Mouse (Mus musculus) MEL (cell line): ENCODE measurements around the gene Mpv17l. TPM values are rescaled to one million over a fixed set of nuclear protein-coding genes. Genes with fewer than 3 reads are reported as not detected.
"Not testable (repeated sequence)": the region's sequence is repeated elsewhere in the genome, so short reads cannot be mapped to it uniquely, and the experiment has no call there.

ENCODE experiments used
- DNase-seq: peaks from one replicate; pipeline ENCODE4 v3.0.0; 2011; ENCODE audit warnings: low read depth, low spot score
- H3K27ac ChIP-seq: 2 replicates; pipeline ENCODE4 v1.5.1; 2012; ENCODE audit warnings: low read depth, mild to moderate bottlenecking, control low read depth, low read length, moderate library complexity; ENCODE audit not compliant: control insufficient read depth
- H3K27me3 ChIP-seq, 2 experiments: fragments of 150-350 bp in 1 of 2; sonication (generic) in 1 of 2; 2 replicates each; pipeline ENCODE4 v1.6.1; 2012; ENCODE audit warnings: low read length in 2 of 2, mild to moderate bottlenecking in 2 of 2, improper control_type of control experiment in 1 of 2, moderate library complexity in 1 of 2; ENCODE audit not compliant: insufficient read depth in 2 of 2, control insufficient read depth in 1 of 2
- H3K36me3 ChIP-seq, 2 experiments: 2 replicates each; pipeline ENCODE4 v1.6.1; 2012 to 2014; ENCODE audit warnings: low read length in 2 of 2, improper control_type of control experiment in 1 of 2, inconsistent platforms in 1 of 2, mild to moderate bottlenecking in 1 of 2; ENCODE audit not compliant: insufficient read depth in 2 of 2, control insufficient read depth in 1 of 2
- H3K4me1 ChIP-seq, 2 experiments: fragments of 150-350 bp in 1 of 2; sonication (generic) in 1 of 2; 2 replicates each; pipeline ENCODE4 v1.6.1; 2012; ENCODE audit warnings: low read length in 2 of 2, improper control_type of control experiment in 1 of 2, mild to moderate bottlenecking in 1 of 2; ENCODE audit not compliant: insufficient read depth in 2 of 2, control insufficient read depth in 1 of 2
- H3K4me3 ChIP-seq, 2 experiments: fragments of 150-350 bp in 1 of 2; sonication (generic) in 1 of 2; 2 replicates each; pipeline ENCODE4 v1.5.1; 2012; ENCODE audit warnings: low read depth in 2 of 2, low read length in 2 of 2, mild to moderate bottlenecking in 2 of 2, moderate library complexity in 2 of 2, control low read depth in 1 of 2, improper control_type of control experiment in 1 of 2; ENCODE audit not compliant: control insufficient read depth in 1 of 2, insufficient read depth in 1 of 2
- H3K79me2 ChIP-seq: 2 replicates; pipeline ENCODE4 v1.6.1; 2012; ENCODE audit warnings: mild to moderate bottlenecking, low read length, moderate library complexity; ENCODE audit not compliant: control insufficient read depth, poor library complexity, insufficient read depth
- H3K9ac ChIP-seq: 2 replicates; pipeline ENCODE4 v1.6.1; 2012; ENCODE audit warnings: low read depth, mild to moderate bottlenecking, control low read depth, low read length, moderate library complexity; ENCODE audit not compliant: control insufficient read depth, poor library complexity, severe bottlenecking
- H3K9me3 ChIP-seq: fragments of 150-350 bp; sonication (generic); replicated peaks from 2 replicates; pipeline ENCODE4 v1.6.1; 2012; ENCODE audit warnings: mild to moderate bottlenecking, low read length, improper control_type of control experiment, moderate library complexity; ENCODE audit not compliant: insufficient read depth
- BHLHE40 ChIP-seq: IDR thresholded peaks from 2 replicates; pipeline ENCODE4 v1.6.1; 2012; ENCODE audit warnings: low read depth, mild to moderate bottlenecking, inconsistent platforms, low read length, improper control_type of control experiment, borderline replicate concordance
- CHD1 ChIP-seq: IDR thresholded peaks from 2 replicates; pipeline ENCODE4 v1.6.1; 2012; ENCODE audit warnings: low read depth, mild to moderate bottlenecking, inconsistent platforms, low read length, improper control_type of control experiment
- E2F4 ChIP-seq: IDR thresholded peaks from 2 replicates; pipeline ENCODE4 v1.6.1; 2011; ENCODE audit warnings: low read depth, low read length, improper control_type of control experiment, borderline replicate concordance
- GABPA ChIP-seq: IDR thresholded peaks from 2 replicates; pipeline ENCODE4 v1.6.1; 2012; ENCODE audit warnings: low read depth, mild to moderate bottlenecking, inconsistent platforms, low read length, improper control_type of control experiment, moderate library complexity
- KAT2A ChIP-seq: conservative IDR thresholded peaks from 2 replicates; pipeline ENCODE4 v1.6.1; 2012; ENCODE audit warnings: low read depth, low read length, improper control_type of control experiment, inconsistent platforms
- MXI1 ChIP-seq: IDR thresholded peaks from 2 replicates; pipeline ENCODE4 v1.6.1; 2011; ENCODE audit warnings: mild to moderate bottlenecking, low read depth, low read length, improper control_type of control experiment
- NELFE ChIP-seq: IDR thresholded peaks from 2 replicates; pipeline ENCODE4 v1.6.1; 2011; ENCODE audit warnings: low read depth, low read length, improper control_type of control experiment
- POLR2AphosphoS5 ChIP-seq: IDR thresholded peaks from 2 replicates; pipeline ENCODE4 v1.6.1; 2012; ENCODE audit warnings: low read depth, borderline replicate concordance, mild to moderate bottlenecking, inconsistent platforms, low read length, moderate library complexity, mixed read lengths
- RCOR1 ChIP-seq: IDR thresholded peaks from 2 replicates; pipeline ENCODE4 v1.6.1; 2012; ENCODE audit warnings: low read depth, mild to moderate bottlenecking, inconsistent platforms, low read length, improper control_type of control experiment
- SIN3A ChIP-seq: IDR thresholded peaks from 2 replicates; pipeline ENCODE4 v1.6.1; 2012; ENCODE audit warnings: low read length, improper control_type of control experiment, inconsistent platforms
- SMC3 ChIP-seq: IDR thresholded peaks from 2 replicates; pipeline ENCODE4 v1.6.1; 2011; ENCODE audit warnings: low read depth, low read length, improper control_type of control experiment
- TAL1 ChIP-seq: IDR thresholded peaks from 2 replicates; pipeline ENCODE4 v1.6.1; 2012; ENCODE audit warnings: mild to moderate bottlenecking, inconsistent platforms, low read length, moderate library complexity, mixed read lengths
- TBP ChIP-seq: IDR thresholded peaks from 2 replicates; pipeline ENCODE4 v1.8.0; 2011; ENCODE audit warnings: low read depth, low read length, improper control_type of control experiment
- USF1 ChIP-seq: IDR thresholded peaks from 2 replicates; pipeline ENCODE4 v1.6.1; 2014; ENCODE audit warnings: low read depth, mild to moderate bottlenecking, inconsistent platforms, low read length, improper control_type of control experiment, moderate library complexity
- USF2 ChIP-seq, 2 experiments: IDR thresholded peaks; 2 replicates each; pipeline ENCODE4 v1.6.1; 2011 to 2012; ENCODE audit warnings: improper control_type of control experiment in 2 of 2, low read length in 2 of 2, borderline replicate concordance in 1 of 2, inconsistent platforms in 1 of 2, low read depth in 1 of 2, mild to moderate bottlenecking in 1 of 2; ENCODE audit not compliant: insufficient read depth in 1 of 2
- ZC3H11A ChIP-seq: IDR thresholded peaks from 2 replicates; pipeline ENCODE4 v1.6.1; 2012; ENCODE audit warnings: low read depth, mild to moderate bottlenecking, inconsistent platforms, low read length, improper control_type of control experiment
- polyA plus RNA-seq, 2 experiments: library from polyadenylated mRNA; stranded (reverse) in 1 of 2; unstranded in 1 of 2; fragments of >175 nt in 1 of 2; fragments of >200 nt in 1 of 2; gene quantifications; 2 replicates each; pipeline versions ENCODE4 v1.2.1 to v1.2.4; 2012; ENCODE audit warnings: low replicate concordance in 2 of 2, low read depth in 1 of 2; ENCODE audit not compliant: insufficient read length in 2 of 2, insufficient read depth in 1 of 2, missing spikeins in 1 of 2
- total RNA-seq: library from RNA; depleted of rRNA; stranded (reverse); fragments of 300-350 nt; gene quantifications from 2 replicates; pipeline ENCODE4 v1.2.3, GENCODE M21; 2012

Gene Mpv17l
- total and polyA plus RNA-seq, 3 experiments = 0.77 to 2.3 TPM; not detected in 1

DNA sequence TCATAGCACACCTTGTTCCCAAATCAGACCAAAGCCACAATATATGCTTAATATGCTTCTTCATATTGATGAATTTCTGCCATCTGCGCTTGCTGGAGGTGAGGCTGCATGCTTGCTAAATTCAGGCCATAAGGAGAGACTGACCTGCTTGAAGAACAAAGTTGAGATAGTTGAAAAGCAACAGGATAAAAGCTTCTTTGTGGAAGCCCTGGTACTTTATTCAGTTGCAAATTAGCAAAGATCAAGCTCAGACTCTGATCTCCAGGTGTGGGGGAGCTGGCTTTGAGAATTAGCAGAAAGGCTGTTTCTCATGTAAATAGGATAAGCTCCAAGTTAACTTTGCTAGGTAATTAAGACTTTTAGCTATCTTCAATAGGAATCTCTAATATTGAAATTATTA, 74.1 kb downstream of the Mpv17l start:
- not testable (repeated sequence) for H3K9me3 ChIP-seq, H3K4me1 ChIP-seq, H3K27me3 ChIP-seq, H3K4me3 ChIP-seq, H3K27ac ChIP-seq, H3K9ac ChIP-seq, DNase-seq, H3K36me3 ChIP-seq, H3K79me2 ChIP-seq

DNA sequence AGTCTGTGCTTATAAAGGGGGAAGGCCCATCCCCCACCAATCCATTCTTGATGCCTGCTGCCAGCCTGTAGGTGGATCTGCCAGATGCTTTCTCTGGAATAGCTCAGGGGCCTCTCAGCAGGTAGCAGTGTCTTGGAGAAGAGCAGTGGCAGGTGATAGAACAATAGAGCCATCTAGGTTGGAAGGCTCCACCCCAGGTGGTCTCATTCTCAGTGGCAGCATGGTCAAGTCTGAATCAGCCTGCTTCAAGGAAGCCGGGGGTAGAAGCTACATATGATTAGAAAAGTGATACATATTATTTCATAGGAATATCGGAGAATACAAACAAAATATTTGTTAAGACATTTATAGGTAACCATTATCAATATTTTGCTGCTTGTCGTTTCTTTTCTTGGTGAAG, 78.8 kb downstream of the Mpv17l start:
- H3K4me3 ChIP-seq, H3K36me3 ChIP-seq, H3K27me3 ChIP-seq, H3K9me3 ChIP-seq, DNase-seq, H3K4me1 ChIP-seq, H3K9ac ChIP-seq, H3K27ac ChIP-seq, H3K79me2 ChIP-seq: not testable (repeated sequence)

DNA sequence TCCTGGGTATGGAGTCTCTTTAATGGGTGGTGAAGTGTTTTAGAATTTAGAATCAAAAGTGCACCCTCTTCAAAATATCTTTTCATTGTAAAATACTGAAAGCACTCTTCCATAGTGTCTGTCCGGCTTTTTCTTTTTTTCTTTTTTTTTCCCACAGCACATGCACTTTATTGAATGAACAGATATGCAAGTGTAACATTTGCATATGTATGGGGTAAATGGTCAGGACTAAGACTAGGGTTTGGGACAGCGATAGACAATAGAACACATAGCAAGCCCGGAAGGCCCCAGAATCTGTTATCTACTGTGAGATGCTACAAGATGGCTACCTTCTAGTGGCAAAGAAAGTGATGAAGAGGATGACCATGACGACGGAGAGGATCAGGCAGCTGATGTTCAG, 80.2 kb downstream of the Mpv17l start:
- H3K27ac ChIP-seq = no peak overlapping the region

DNA sequence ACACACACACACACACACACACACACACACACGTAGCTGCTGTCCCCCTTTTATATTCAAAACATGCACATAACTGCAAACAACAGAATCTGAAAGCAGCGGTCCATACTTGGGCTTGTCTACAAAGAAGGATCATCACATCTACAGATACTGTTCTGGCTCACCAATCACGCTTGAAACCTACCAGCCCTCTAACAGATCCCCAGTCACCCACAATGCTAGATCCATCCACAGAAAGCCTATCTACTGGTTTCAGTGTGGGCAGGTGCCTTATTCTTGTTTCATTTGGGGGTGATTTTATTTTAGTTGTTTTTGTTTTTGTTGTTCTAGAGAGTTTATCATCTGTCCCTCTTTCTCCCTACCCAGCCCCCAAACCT, 83.2 kb downstream of the Mpv17l start:
- H3K9ac ChIP-seq = no peak overlapping the region
- H3K9me3 ChIP-seq = no peaks in the 10 kb centered on the region
- H3K27ac ChIP-seq = no peak overlapping the region
- H3K4me1 ChIP-seq = peaks cover 3 to 6% of the 10 kb centered on the region in 2 experiments; a peak in 2 of 4 replicates
- no peaks in the 10 kb centered on the region for H3K27me3 ChIP-seq
- TF ChIP-seq USF2 (IDR thresholded peaks at IDR 0.05; ENCODE audit: borderline replicate concordance in 1 of 2, insufficient read depth in 1 of 2, low read depth in 1 of 2, low read length in 2 of 2) (no peak), E2F4 (no peak), TBP (no peak), GABPA (no peak), CHD1 (no peak), TAL1 (no peak), MXI1 (no peak), ZC3H11A (no peak), NELFE (no peak), KAT2A (no peak), RCOR1 (no peak), USF1 (no peak), SMC3 (no peak), SIN3A (no peak)
- H3K79me2 ChIP-seq = no peaks in the 10 kb centered on the region
- no peak overlapping the region for H3K4me3 ChIP-seq
- peaks cover 0 to 2% of the 10 kb centered on the region in 2 experiments; a peak in 1 of 4 replicates for H3K36me3 ChIP-seq
- no peak for DNase-seq

More for the DNA sequence above, 80.2 kb downstream of the Mpv17l start:
- DNase-seq = no peak
- Histone ChIP-seq H3K27me3 (no peaks in the 10 kb centered on the region), H3K36me3 (peaks cover 0 to 2% of the 10 kb centered on the region in 2 experiments; a peak in 1 of 4 replicates), H3K9me3 (no peaks in the 10 kb centered on the region), H3K4me1 (peaks cover 3 to 6% of the 10 kb centered on the region in 2 experiments; a peak in 2 of 4 replicates), H3K79me2 (no peaks in the 10 kb centered on the region), H3K9ac (no peak overlapping the region), H3K4me3 (no peak overlapping the region)
- no peak for TF ChIP-seq POLR2AphosphoS5
- no peak for TF ChIP-seq BHLHE40
